Mouse (Mus musculus): ENCODE results near the gene Klrb1c. TPM values are rescaled to one million over a fixed set of nuclear protein-coding genes. Genes with fewer than 3 reads are reported as not detected.

Gene Klrb1c
- not detected in 2 replicates for polyA plus RNA-seq (2014; fragmentation: Nextera tagmentation; extraction: Ambion mirVana)

GRCm38 (mm10) chr6:128789115-128789514 is at the start of gene Klrb1c:
Klrb1c (minus strand) TSS chr6:128789215.
- Histone ChIP-seq H3K36me3 (ENCODE audit: control insufficient read depth, insufficient read depth, low read length) (no peaks in the 10 kb centered on the region), H3K27me3 (ENCODE audit: control insufficient read depth, insufficient read depth, low read length) (no peaks in the 10 kb centered on the region), H3K4me3 (ENCODE audit: low read depth, low read length) (no peak within 1 kb of the TSS), H3K4me2 (ENCODE audit: low read depth) (no peak within 1 kb of the TSS), H3K27ac (ENCODE audit: low read depth, low read length) (no peak within 1 kb of the TSS), H3K4me1 (ENCODE audit: control insufficient read depth, insufficient read depth, low read length) (no peaks in the 10 kb centered on the region), H3K9me3 (ENCODE audit: control insufficient read depth, low read length) (no peaks in the 10 kb centered on the region), H3K9ac (ENCODE audit: low read length) (no peak within 1 kb of the TSS)
- ATAC-seq (ENCODE audit: insufficient read depth, low FRiP score, low TSS enrichment) (no peak), DNase-seq (ENCODE audit: low spot score) (no peak)
- WGBS: 89% methylated on average over 2 of the region's 2 CpGs

GRCm38 (mm10) chr6:128837454-128838341 is 48.7 kb upstream of the Klrb1c start:
- 3% methylated on average over 14 of the region's 14 CpGs for WGBS
- Histone ChIP-seq H3K4me3 (ENCODE audit: low read depth, low read length) (peak overlapping the region; percentile 68), H3K9ac (ENCODE audit: low read length) (peak overlapping the region; percentile 51), H3K4me1 (ENCODE audit: control insufficient read depth, insufficient read depth, low read length) (no peaks in the 10 kb centered on the region), H3K9me3 (ENCODE audit: control insufficient read depth, low read length) (no peaks in the 10 kb centered on the region), H3K36me3 (ENCODE audit: control insufficient read depth, insufficient read depth, low read length) (no peaks in the 10 kb centered on the region), H3K27ac (ENCODE audit: low read depth, low read length) (no peak overlapping the region; the same call in 1 of the 2 replicates), H3K27me3 (ENCODE audit: control insufficient read depth, insufficient read depth, low read length) (no peaks in the 10 kb centered on the region), H3K4me2 (ENCODE audit: low read depth) (peak overlapping the region; percentile 37)
- peak; percentile 15 for ATAC-seq (ENCODE audit: insufficient read depth, low FRiP score, low TSS enrichment)
- peak; percentile 60 for DNase-seq (ENCODE audit: low spot score)

DNA sequence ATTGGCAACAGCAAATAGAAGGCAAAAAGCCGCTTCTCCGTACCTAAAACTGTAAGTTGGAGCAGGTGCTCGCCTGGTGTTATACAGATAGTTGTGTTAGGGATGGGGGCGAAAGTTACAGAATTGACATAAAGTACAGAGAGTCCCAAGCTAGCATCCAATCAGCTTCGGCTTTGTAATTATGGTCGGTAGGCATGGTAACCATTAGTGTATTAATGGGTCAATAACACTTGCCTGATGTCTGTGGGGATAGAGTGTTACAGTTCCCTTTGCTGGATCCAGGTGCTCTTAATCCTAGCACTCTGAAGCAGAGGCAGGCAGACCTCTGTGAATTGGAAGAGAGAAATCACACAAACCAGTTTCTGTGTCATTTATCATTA is 47.9 kb upstream of the Klrb1c start:
- ATAC-seq (ENCODE audit: insufficient read depth, low FRiP score, low TSS enrichment) (no peak), DNase-seq (ENCODE audit: low spot score) (no peak)
- H3K36me3 ChIP-seq (ENCODE audit: control insufficient read depth, insufficient read depth, low read length): no peaks in the 10 kb centered on the region
- no peaks in the 10 kb centered on the region for H3K4me1 ChIP-seq (ENCODE audit: control insufficient read depth, insufficient read depth, low read length)
- no peak overlapping the region for H3K27ac ChIP-seq (ENCODE audit: low read depth, low read length)
- H3K9ac ChIP-seq (ENCODE audit: low read length): no peak overlapping the region
- H3K27me3 ChIP-seq (ENCODE audit: control insufficient read depth, insufficient read depth, low read length): no peaks in the 10 kb centered on the region
- no peak overlapping the region; the same call in 1 of the 2 replicates for H3K4me2 ChIP-seq (ENCODE audit: low read depth)
- no peaks in the 10 kb centered on the region for H3K9me3 ChIP-seq (ENCODE audit: control insufficient read depth, low read length)
- WGBS: 88% methylated on average over 6 of the region's 6 CpGs
- no peak overlapping the region for H3K4me3 ChIP-seq (ENCODE audit: low read depth, low read length)

GRCm38 (mm10) chr6:128836191-128836954 is 47.4 kb upstream of the Klrb1c start:
- Histone ChIP-seq H3K36me3 (ENCODE audit: control insufficient read depth, insufficient read depth, low read length) (no peaks in the 10 kb centered on the region), H3K27me3 (ENCODE audit: control insufficient read depth, insufficient read depth, low read length) (no peaks in the 10 kb centered on the region), H3K27ac (ENCODE audit: low read depth, low read length) (no peak overlapping the region), H3K4me2 (ENCODE audit: low read depth) (no peak overlapping the region), H3K4me3 (ENCODE audit: low read depth, low read length) (no peak overlapping the region), H3K4me1 (ENCODE audit: control insufficient read depth, insufficient read depth, low read length) (no peaks in the 10 kb centered on the region), H3K9me3 (ENCODE audit: control insufficient read depth, low read length) (no peaks in the 10 kb centered on the region), H3K9ac (ENCODE audit: low read length) (no peak overlapping the region)
- DNase-seq (ENCODE audit: low spot score): no peak
- no peak for ATAC-seq (ENCODE audit: insufficient read depth, low FRiP score, low TSS enrichment)
- WGBS: 85% methylated on average over 8 of the region's 8 CpGs

DNA sequence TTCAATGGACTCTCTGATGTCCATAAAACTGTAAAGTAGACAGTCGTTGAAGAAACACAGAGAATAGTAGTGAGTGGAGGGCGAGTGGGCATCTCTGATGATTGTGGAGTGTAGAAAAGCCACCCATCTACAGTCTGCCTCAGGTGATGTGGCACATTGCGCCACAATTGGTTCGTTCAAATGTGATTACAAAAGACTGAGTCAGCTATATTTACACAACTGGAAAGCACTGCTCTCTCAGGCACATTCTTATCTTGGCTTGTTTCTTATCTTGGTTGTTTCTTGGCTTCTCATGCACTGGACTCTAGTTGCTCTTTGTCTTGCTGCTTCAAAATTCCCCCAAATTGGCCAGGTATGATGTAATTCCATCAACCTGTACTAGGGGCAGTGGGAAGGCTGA is 46.6 kb upstream of the Klrb1c start:
- no peaks in the 10 kb centered on the region for H3K36me3 ChIP-seq (ENCODE audit: control insufficient read depth, insufficient read depth, low read length)
- H3K4me3 ChIP-seq (ENCODE audit: low read depth, low read length): no peak overlapping the region
- no peaks in the 10 kb centered on the region for H3K4me1 ChIP-seq (ENCODE audit: control insufficient read depth, insufficient read depth, low read length)
- 85% methylated on average over 4 of the region's 4 CpGs for WGBS
- no peak overlapping the region for H3K4me2 ChIP-seq (ENCODE audit: low read depth)
- ATAC-seq (ENCODE audit: insufficient read depth, low FRiP score, low TSS enrichment): no peak
- H3K9me3 ChIP-seq (ENCODE audit: control insufficient read depth, low read length): no peaks in the 10 kb centered on the region
- DNase-seq (ENCODE audit: low spot score): no peak
- H3K9ac ChIP-seq (ENCODE audit: low read length): no peak overlapping the region
- H3K27me3 ChIP-seq (ENCODE audit: control insufficient read depth, insufficient read depth, low read length): no peaks in the 10 kb centered on the region
- H3K27ac ChIP-seq (ENCODE audit: low read depth, low read length): no peak overlapping the region

DNA sequence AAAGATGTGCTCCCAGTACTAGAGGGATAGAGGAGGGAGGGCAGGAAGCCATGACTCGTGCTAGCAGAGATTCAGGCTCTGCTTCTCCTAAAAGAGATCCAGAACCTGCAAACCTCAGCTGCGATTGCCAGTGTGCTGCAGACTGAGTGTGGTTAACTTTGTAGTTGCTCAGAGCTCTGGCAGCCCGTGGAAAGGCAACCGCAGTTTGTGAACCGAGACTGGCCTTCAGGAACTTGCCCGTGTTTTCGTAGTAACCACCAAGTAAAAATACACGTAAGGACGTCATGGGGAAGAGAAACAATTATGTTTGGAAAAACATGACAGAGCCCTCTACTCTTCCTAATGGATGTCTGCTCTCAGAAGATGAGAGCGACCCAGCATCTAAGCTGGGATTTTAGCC is 44.0 kb upstream of the Klrb1c start:
- WGBS: 86% methylated on average over 10 of the region's 10 CpGs
- Histone ChIP-seq H3K4me3 (ENCODE audit: low read depth, low read length) (no peak overlapping the region), H3K27ac (ENCODE audit: low read depth, low read length) (no peak overlapping the region), H3K9me3 (ENCODE audit: control insufficient read depth, low read length) (no peaks in the 10 kb centered on the region), H3K4me2 (ENCODE audit: low read depth) (no peak overlapping the region), H3K36me3 (ENCODE audit: control insufficient read depth, insufficient read depth, low read length) (no peaks in the 10 kb centered on the region), H3K9ac (ENCODE audit: low read length) (no peak overlapping the region), H3K4me1 (ENCODE audit: control insufficient read depth, insufficient read depth, low read length) (no peaks in the 10 kb centered on the region), H3K27me3 (ENCODE audit: control insufficient read depth, insufficient read depth, low read length) (no peaks in the 10 kb centered on the region)
- no peak for DNase-seq (ENCODE audit: low spot score)
- ATAC-seq (ENCODE audit: insufficient read depth, low FRiP score, low TSS enrichment): no peak

DNA sequence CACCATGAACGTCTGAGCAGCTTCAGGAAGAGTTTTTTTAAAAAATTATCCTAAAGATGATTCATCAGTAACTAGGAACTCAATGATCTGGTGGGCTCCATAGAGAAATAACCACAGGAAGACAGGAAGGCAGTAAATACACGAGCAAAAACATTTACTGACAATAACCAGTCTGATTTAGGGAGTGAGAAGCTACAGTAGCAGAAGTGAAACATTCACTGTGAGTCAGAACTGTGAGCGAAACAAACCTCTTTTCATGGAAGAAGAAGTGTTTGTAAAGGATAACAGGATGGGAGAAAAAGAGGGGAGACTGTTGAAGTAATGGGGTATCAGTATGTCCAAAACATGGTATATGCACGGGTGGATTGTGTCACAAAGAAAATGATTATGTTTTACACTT is 40.8 kb upstream of the Klrb1c start:
- no peaks in the 10 kb centered on the region for H3K4me1 ChIP-seq (ENCODE audit: control insufficient read depth, insufficient read depth, low read length)
- H3K27me3 ChIP-seq (ENCODE audit: control insufficient read depth, insufficient read depth, low read length): no peaks in the 10 kb centered on the region
- DNase-seq (ENCODE audit: low spot score) (no peak), ATAC-seq (ENCODE audit: insufficient read depth, low FRiP score, low TSS enrichment) (no peak)
- no peaks in the 10 kb centered on the region for H3K9me3 ChIP-seq (ENCODE audit: control insufficient read depth, low read length)
- no peak overlapping the region for H3K4me3 ChIP-seq (ENCODE audit: low read depth, low read length)
- 67% methylated on average over 4 of the region's 4 CpGs for WGBS
- no peaks in the 10 kb centered on the region for H3K36me3 ChIP-seq (ENCODE audit: control insufficient read depth, insufficient read depth, low read length)
- no peak overlapping the region for H3K4me2 ChIP-seq (ENCODE audit: low read depth)
- H3K9ac ChIP-seq (ENCODE audit: low read length): no peak overlapping the region
- H3K27ac ChIP-seq (ENCODE audit: low read depth, low read length): no peak overlapping the region

DNA sequence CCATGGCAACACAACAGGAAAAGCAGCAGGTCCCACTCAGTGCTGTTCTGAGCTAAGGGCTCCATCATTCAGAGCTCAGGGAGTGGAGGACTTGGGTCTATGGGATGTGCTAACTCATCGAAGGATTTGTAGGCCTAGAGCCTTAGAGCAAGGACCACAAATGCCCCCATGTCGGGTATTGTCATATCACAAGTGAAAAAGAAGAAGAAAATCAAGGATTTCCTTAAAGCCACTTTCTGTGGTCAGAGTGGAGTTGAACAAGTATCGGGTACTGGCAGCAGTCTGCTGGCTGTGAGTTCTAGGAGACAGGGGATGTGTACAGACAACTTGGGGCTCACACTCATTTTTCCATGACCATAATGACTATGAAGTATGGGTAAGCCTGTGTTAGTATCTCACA is 37.8 kb upstream of the Klrb1c start:
- no peak overlapping the region for H3K27ac ChIP-seq (ENCODE audit: low read depth, low read length)
- no peaks in the 10 kb centered on the region for H3K4me1 ChIP-seq (ENCODE audit: control insufficient read depth, insufficient read depth, low read length)
- H3K4me3 ChIP-seq (ENCODE audit: low read depth, low read length): no peak overlapping the region
- ATAC-seq (ENCODE audit: insufficient read depth, low FRiP score, low TSS enrichment) (no peak), DNase-seq (ENCODE audit: low spot score) (no peak)
- no peak overlapping the region for H3K9ac ChIP-seq (ENCODE audit: low read length)
- WGBS: 89% methylated on average over 3 of the region's 3 CpGs
- H3K27me3 ChIP-seq (ENCODE audit: control insufficient read depth, insufficient read depth, low read length): no peaks in the 10 kb centered on the region
- no peaks in the 10 kb centered on the region for H3K36me3 ChIP-seq (ENCODE audit: control insufficient read depth, insufficient read depth, low read length)
- no peak overlapping the region for H3K4me2 ChIP-seq (ENCODE audit: low read depth)
- H3K9me3 ChIP-seq (ENCODE audit: control insufficient read depth, low read length): no peaks in the 10 kb centered on the region
